ENCODE assay signal across 13 mouse cellular contexts in the genomic region with DNA sequence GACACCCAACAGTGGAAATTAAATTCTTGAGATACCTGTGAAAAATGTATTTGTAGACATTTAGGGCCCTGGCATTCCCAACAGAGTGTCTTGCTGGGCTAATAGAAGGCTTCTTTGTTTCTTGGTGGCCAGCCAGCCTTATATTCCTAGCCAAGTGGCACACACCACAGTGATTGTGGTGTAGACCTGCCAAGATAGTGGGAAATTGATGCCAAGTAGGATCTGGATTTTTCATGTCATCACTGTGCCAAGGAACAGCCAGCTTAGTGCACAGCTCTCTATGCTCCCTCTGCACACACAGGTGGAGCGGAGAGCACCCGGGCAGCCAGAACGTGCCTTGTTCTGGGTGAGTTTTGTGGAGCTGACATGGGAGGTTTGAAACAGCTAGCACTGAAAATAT. TPM values are rescaled to one million over a fixed set of nuclear protein-coding genes. Genes with fewer than 3 reads are reported as not detected.
DNase-seq lines count a peak whose midpoint lies in the region; ATAC-seq and TF ChIP-seq lines count a peak whose summit lies in the region.
"Had no signal": no experiment of that assay in that cellular context is flagged by ENCODE, and none has a peak within 500 bp of the region (broad histone marks: within the 10 kb centered on the region; RNA-seq: fewer than 3 reads in every experiment).

No protein-coding gene starts in this region.

- no peaks in the 10 kb centered on the region for H3K9me3 ChIP-seq in forebrain, embryonic 14.5 days (replicated peaks; ENCODE audit: control insufficient read depth, low read length)
- H3K9me3 ChIP-seq in forebrain, embryonic 12.5 days = peaks cover 4% of the 10 kb centered on the region
- H3K9me3 ChIP-seq in liver, embryonic 11.5 days (ENCODE audit: control insufficient read depth, low read length) = no peaks in the 10 kb centered on the region
- H3K9me3 ChIP-seq: midbrain, embryonic 15.5 days had no signal

- TF ChIP-seq CTCF in liver, adult 2 months (IDR thresholded peaks at IDR 0.05; ENCODE audit: low read depth, low read length) = no peak

- H3K27me3 ChIP-seq in forebrain, embryonic 14.5 days (replicated peaks; ENCODE audit: control insufficient read depth, insufficient read depth, low read length) = no peaks in the 10 kb centered on the region
- no peaks in the 10 kb centered on the region for H3K27me3 ChIP-seq in forebrain, embryonic 12.5 days
- H3K27me3 ChIP-seq in liver, adult 2 months (ENCODE audit: control insufficient read depth, insufficient read depth, low read length) = no peaks in the 10 kb centered on the region
- H3K27me3 ChIP-seq in liver, embryonic 11.5 days (replicated peaks; ENCODE audit: control insufficient read depth, insufficient read depth, low read length) = no peaks in the 10 kb centered on the region
- H3K27me3 ChIP-seq: midbrain, embryonic 15.5 days had no signal

- peaks cover 3% of the 10 kb centered on the region; the same call in 1 of the 2 replicates for H3K4me1 ChIP-seq in forebrain, embryonic 14.5 days (ENCODE audit: control insufficient read depth, insufficient read depth, low read length)
- H3K4me1 ChIP-seq in forebrain, embryonic 12.5 days = peaks cover 10% of the 10 kb centered on the region
- peaks cover 3% of the 10 kb centered on the region; the same call in 1 of the 2 replicates for H3K4me1 ChIP-seq in liver, adult 2 months (ENCODE audit: control insufficient read depth, insufficient read depth, low read length)
- H3K4me1 ChIP-seq in liver, embryonic 11.5 days (replicated peaks; ENCODE audit: control insufficient read depth, insufficient read depth, low read length) = no peaks in the 10 kb centered on the region

- DNase-seq in forebrain, embryonic 14.5 days (ENCODE audit: low spot score) = peak; percentile 78
- DNase-seq in liver, adult 2 months (ENCODE audit: extremely low read depth, low read depth, low spot score) = peak; percentile 82
- no peak for DNase-seq in liver, embryonic 11.5 days (ENCODE audit: low spot score)
- peak; percentile 67 for DNase-seq in gonadal fat pad, adult 2 months (ENCODE audit: low read depth)
- no peak for DNase-seq in thymus, postnatal 10 days (ENCODE audit: low spot score in 2 of 2)
- no peak for DNase-seq in lung, postnatal 25 days (ENCODE audit: low spot score)
- no peak for DNase-seq in urinary bladder, adult 2 months (ENCODE audit: low spot score)
- DNase-seq: lung, embryonic 14.5 days had no signal

- H3K27ac ChIP-seq in forebrain, embryonic 14.5 days (ENCODE audit: low read depth, low read length) = no peak overlapping the region
- no peak overlapping the region for H3K27ac ChIP-seq in forebrain, embryonic 12.5 days
- H3K27ac ChIP-seq in liver, adult 2 months (replicated peaks; ENCODE audit: insufficient read depth, low read depth, low read length) = no peak overlapping the region
- H3K27ac ChIP-seq in liver, embryonic 11.5 days (ENCODE audit: low read depth, low read length) = no peak overlapping the region
- H3K27ac ChIP-seq: left cerebral cortex, adult 2 months; midbrain, embryonic 15.5 days had no signal

- H3K36me3 ChIP-seq in forebrain, embryonic 14.5 days (ENCODE audit: control insufficient read depth, insufficient read depth, low read length) = no peaks in the 10 kb centered on the region
- H3K36me3 ChIP-seq in forebrain, embryonic 12.5 days (replicated peaks) = no peaks in the 10 kb centered on the region
- H3K36me3 ChIP-seq in liver, adult 2 months (ENCODE audit: control insufficient read depth, insufficient read depth, low read length) = no peaks in the 10 kb centered on the region
- H3K36me3 ChIP-seq in liver, embryonic 11.5 days (ENCODE audit: control insufficient read depth, insufficient read depth, low read length) = no peaks in the 10 kb centered on the region
- H3K36me3 ChIP-seq: midbrain, embryonic 15.5 days had no signal

- ATAC-seq in forebrain, embryonic 14.5 days = peak; percentile 69; the same call in 1 of the 2 replicates
- ATAC-seq in forebrain, embryonic 12.5 days (ENCODE audit: low FRiP score) = no peak
- ATAC-seq in liver, embryonic 11.5 days (replicated peaks; ENCODE audit: low FRiP score) = no peak
- ATAC-seq: intestine, postnatal 0 days; midbrain, embryonic 15.5 days; Patski had no signal

- no peak overlapping the region for H3K4me2 ChIP-seq in forebrain, embryonic 14.5 days (ENCODE audit: low read length)
- H3K4me2 ChIP-seq in forebrain, embryonic 12.5 days = no peak overlapping the region
- no peak overlapping the region for H3K4me2 ChIP-seq in liver, embryonic 11.5 days
- H3K4me2 ChIP-seq: lung, embryonic 14.5 days; midbrain, embryonic 15.5 days had no signal

- H3K9ac ChIP-seq in forebrain, embryonic 14.5 days (ENCODE audit: low read length) = no peak overlapping the region
- no peak overlapping the region for H3K9ac ChIP-seq in forebrain, embryonic 12.5 days
- no peak overlapping the region for H3K9ac ChIP-seq in liver, adult 2 months (ENCODE audit: low read depth, low read length)
- H3K9ac ChIP-seq in liver, embryonic 11.5 days (ENCODE audit: low read depth, low read length) = no peak overlapping the region
- H3K9ac ChIP-seq: lung, embryonic 14.5 days; midbrain, embryonic 15.5 days had no signal

- TF ChIP-seq POLR2A in liver, adult 2 months (IDR thresholded peaks at IDR 0.05; ENCODE audit: extremely low read depth, insufficient read depth, low read length) = no peak

- H3K4me3 ChIP-seq in forebrain, embryonic 14.5 days (ENCODE audit: low read depth, low read length) = no peak overlapping the region
- no peak overlapping the region for H3K4me3 ChIP-seq in forebrain, embryonic 12.5 days (replicated peaks)
- no peak overlapping the region for H3K4me3 ChIP-seq in liver, adult 2 months (ENCODE audit: insufficient read depth, low read depth, low read length)
- H3K4me3 ChIP-seq in liver, embryonic 11.5 days (ENCODE audit: low read depth, low read length) = no peak overlapping the region
- H3K4me3 ChIP-seq: left cerebral cortex, adult 2 months; midbrain, embryonic 15.5 days had no signal

- WGBS in forebrain, embryonic 14.5 days = 74% methylated on average over 3 of the region's 3 CpGs
- 94% methylated on average over 3 of the region's 3 CpGs for WGBS in forebrain, embryonic 12.5 days
- 23% methylated on average over 3 of the region's 3 CpGs for WGBS in liver, adult 2 months
- WGBS in liver, embryonic 11.5 days = 92% methylated on average over 3 of the region's 3 CpGs

- no peaks in the 10 kb centered on the region for H3K79me2 ChIP-seq in liver, adult 2 months (ENCODE audit: control insufficient read depth, insufficient read depth, low read length)

RNA-seq across cellular contexts. Expression of a gene that starts 11.0 kb away (rescaled TPM):
- polyA plus RNA-seq in forebrain, embryonic 14.5 days (2014; fragmentation: Nextera tagmentation; extraction: Ambion mirVana) = 2.6 and 2.7 TPM in 2 replicates
- polyA plus RNA-seq in forebrain, embryonic 12.5 days (2016; fragmentation: Nextera tagmentation; extraction: Ambion mirVana) = 1.5 and 2.1 TPM in 2 replicates
- 0.87 and 1.6 TPM in 2 replicates for total RNA-seq in liver, adult 2 months (2014; rRNA removed)
- 0.35 and 0.62 TPM in 2 replicates for polyA plus RNA-seq in liver, adult 2 months (2012; rRNA removed)
- polyA plus RNA-seq in liver, embryonic 11.5 days (2014; fragmentation: Nextera tagmentation; extraction: Ambion mirVana) = 1.3 and 1.7 TPM in 2 replicates
- 0.97 and 1.5 TPM in 2 replicates for polyA plus RNA-seq in gonadal fat pad, adult 2 months (2012; rRNA removed)
- polyA plus RNA-seq in urinary bladder, adult 2 months (2012; rRNA removed) = 1.5 TPM in 2 replicates
- polyA plus RNA-seq: Patski had no signal

RNA-seq across cellular contexts. Expression of a gene that starts 24.2 kb away (rescaled TPM):
- 43.3 and 45.9 TPM in 2 replicates for polyA plus RNA-seq in forebrain, embryonic 14.5 days (2014; fragmentation: Nextera tagmentation; extraction: Ambion mirVana)
- 52.0 and 57.4 TPM in 2 replicates for polyA plus RNA-seq in forebrain, embryonic 12.5 days (2016; fragmentation: Nextera tagmentation; extraction: Ambion mirVana)
- 8.4 and 10.1 TPM in 2 replicates for total RNA-seq in liver, adult 2 months (2014; rRNA removed)
- 5.0 and 5.5 TPM in 2 replicates for polyA plus RNA-seq in liver, adult 2 months (2012; rRNA removed)
- polyA plus RNA-seq in liver, embryonic 11.5 days (2014; fragmentation: Nextera tagmentation; extraction: Ambion mirVana) = 74.8 and 84.0 TPM in 2 replicates
- polyA plus RNA-seq in gonadal fat pad, adult 2 months (2012; rRNA removed) = 13.0 and 15.2 TPM in 2 replicates
- 25.9 and 30.1 TPM in 2 replicates for polyA plus RNA-seq in urinary bladder, adult 2 months (2012; rRNA removed)

Comparison
In these comparisons a context has a peak if more than half of its experiments do, and no peak if none do; other contexts are left out.
1. DNase-seq: peak in forebrain, embryonic 14.5 days (single experiment), liver, adult 2 months (single experiment) and gonadal fat pad, adult 2 months (single experiment); none in liver, embryonic 11.5 days (single experiment), thymus, postnatal 10 days (0 of 2), lung, postnatal 25 days (single experiment) and urinary bladder, adult 2 months (single experiment).